Mouse (Mus musculus) neural tube, embryonic 15.5 days (tissue): ENCODE results near the gene Mrgprh. TPM values are rescaled to one million over a fixed set of nuclear protein-coding genes. Genes with fewer than 3 reads are reported as not detected.

Experiments used
- ATAC-seq: fragments of 200-750 bp; cut with Nextera tagmentation; 2 replicates; pipeline ENCODE4 v1.8.0; 2017; ENCODE audit warnings: mild to moderate bottlenecking, moderate TSS enrichment, moderate library complexity; ENCODE audit not compliant: low FRiP score
- H3K27ac ChIP-seq: fragments of 300-500 bp; sonication (generic); replicated peaks from 2 replicates; pipeline ENCODE4 v1.5.1; 2015; ENCODE audit warnings: mild to moderate bottlenecking, inconsistent platforms
- H3K27me3 ChIP-seq: fragments of 300-500 bp; sonication (generic); replicated peaks from 2 replicates; pipeline ENCODE4 v1.6.1; 2015; ENCODE audit warnings: inconsistent platforms
- H3K36me3 ChIP-seq: fragments of 300-500 bp; sonication (generic); 2 replicates; pipeline ENCODE4 v1.6.1; 2015; ENCODE audit warnings: inconsistent platforms
- H3K4me1 ChIP-seq: fragments of 300-500 bp; sonication (generic); 2 replicates; pipeline ENCODE4 v1.6.1; 2015; ENCODE audit warnings: inconsistent platforms
- H3K4me2 ChIP-seq: fragments of 300-500 bp; sonication (generic); 2 replicates; pipeline ENCODE4 v1.6.1; 2015; ENCODE audit warnings: inconsistent platforms, mild to moderate bottlenecking, moderate library complexity
- H3K4me3 ChIP-seq: fragments of 300-500 bp; sonication (generic); replicated peaks from 2 replicates; pipeline ENCODE4 v1.5.1; 2015; ENCODE audit warnings: mild to moderate bottlenecking, inconsistent platforms
- H3K9ac ChIP-seq: fragments of 300-500 bp; sonication (generic); replicated peaks from 2 replicates; pipeline ENCODE4 v1.6.1; 2015; ENCODE audit warnings: mild to moderate bottlenecking, inconsistent platforms
- H3K9me3 ChIP-seq: fragments of 300-500 bp; sonication (generic); replicated peaks from 2 replicates; pipeline ENCODE4 v1.6.1; 2016; ENCODE audit warnings: inconsistent platforms
- WGBS: fragments of 180-500 bp; shearing (Covaris S2); methylation state at CpG from one replicate; pipeline ENCODE4 v1.1.7; 2015; ENCODE audit warnings: mixed read lengths; 5-methylcytosine and 5-hydroxymethylcytosine counted together
- microRNA-seq: library from miRNA; unstranded; fragments of <30 nt; microRNA quantifications from one replicate; pipeline ENCODE4, GENCODE M21; 2017
- polyA plus RNA-seq: library from polyadenylated mRNA; unstranded; fragments of >200 nt; fragmentation: Nextera tagmentation; extraction: Ambion mirVana; gene quantifications from 2 replicates; pipeline ENCODE4 v1.2.1, GENCODE M21; 2015

Gene Mrgprh
- polyA plus RNA-seq, 1 experiment from 2014 or later, result not detected

GRCm38 (mm10) chr17:12925001-12925400 lies 49.2 kb downstream of the Mrgprh start:
- H3K9me3 ChIP-seq, result no peaks in the 10 kb centered on the region
- no peaks in the 10 kb centered on the region for H3K27me3 ChIP-seq
- H3K27ac ChIP-seq, result no peak overlapping the region
- H3K4me3 ChIP-seq, result no peak overlapping the region
- H3K4me2 ChIP-seq, result no peak overlapping the region
- 94% methylated on average over 3 of the region's 3 CpGs for WGBS
- no peak for ATAC-seq
- no peak overlapping the region for H3K9ac ChIP-seq
- H3K4me1 ChIP-seq, result no peaks in the 10 kb centered on the region
- H3K36me3 ChIP-seq, result peaks cover 60% of the 10 kb centered on the region

- Histone ChIP-seq H3K36me3 (peaks cover 52% of the 10 kb centered on the region), H3K4me2 (no peak overlapping the region), H3K4me3 (no peak overlapping the region), H3K27ac (no peak overlapping the region), H3K4me1 (no peaks in the 10 kb centered on the region), H3K9ac (no peak overlapping the region), H3K9me3 (no peaks in the 10 kb centered on the region), H3K27me3 (no peaks in the 10 kb centered on the region)
- ATAC-seq, result no peak
- WGBS, result 89% methylated on average over 8 of the region's 8 CpGs
These were observed 49.9 kb downstream of the Mrgprh start for GRCm38 (mm10) chr17:12925703-12926180.

Small RNA genes within 50 kb of the gene (microRNA-seq; reads per million reads assigned to microRNA genes)
- not detected for gene Gm24085

Other genes with a start within 250 kb of the Mrgprh start
- gene Slc22a1, start 200.2 kb upstream of the Mrgprh start, polyA plus RNA-seq, result not detected in 2 replicates
- gene Igf2r, start 106.4 kb upstream of the Mrgprh start, polyA plus RNA-seq, result 10.1 and 12.6 TPM in 2 replicates
- gene Mas1, start 7.9 kb upstream of the Mrgprh start, polyA plus RNA-seq, result 0.44 and 0.52 TPM in 2 replicates
- gene Pnldc1, start 34.2 kb downstream of the Mrgprh start, polyA plus RNA-seq, result 1.0 and 1.5 TPM in 2 replicates
- 348 and 362 TPM in 2 replicates for gene Tcp1, start 39.7 kb downstream of the Mrgprh start, polyA plus RNA-seq
- 136 and 146 TPM in 2 replicates for gene Mrpl18, start 40.3 kb downstream of the Mrgprh start, polyA plus RNA-seq
- gene Acat3, start 64.6 kb downstream of the Mrgprh start, polyA plus RNA-seq, result 1.1 and 1.2 TPM in 2 replicates
- gene Acat2, start 84.7 kb downstream of the Mrgprh start, polyA plus RNA-seq, result 299 and 347 TPM in 2 replicates
- gene Wtap, start 118.1 kb downstream of the Mrgprh start, polyA plus RNA-seq, result 111 and 113 TPM in 2 replicates
- gene Sod2, start 130.8 kb downstream of the Mrgprh start, polyA plus RNA-seq, result 132 and 141 TPM in 2 replicates
- gene Gpr31b, start 176.3 kb downstream of the Mrgprh start, polyA plus RNA-seq, result 0.20 TPM in 1 of 2 replicates, not detected in the other
- 0.19 and 0.23 TPM in 2 replicates for gene Tcp10b, start 185.1 kb downstream of the Mrgprh start, polyA plus RNA-seq